Mouse (Mus musculus) G1E (cell line): ENCODE results near the gene Bud13.
"Not testable (repeated sequence)": the region's sequence is repeated elsewhere in the genome, so short reads cannot be mapped to it uniquely, and the experiment has no call there.

ENCODE experiments used
- CTCF ChIP-seq: IDR thresholded peaks from 2 replicates; pipeline ENCODE4 v1.5.1; 2012; ENCODE audit warnings: low read depth, low read length, inconsistent platforms, mixed read lengths
- GATA2 ChIP-seq: IDR thresholded peaks from 2 replicates; pipeline ENCODE4 v1.6.1; 2012; ENCODE audit warnings: low read depth, low read length, inconsistent platforms, borderline replicate concordance
- POLR2AphosphoS5 ChIP-seq: IDR thresholded peaks from 2 replicates; pipeline ENCODE4 v1.6.1; 2012; ENCODE audit warnings: low read depth, low read length, inconsistent platforms; ENCODE audit not compliant: insufficient replicate concordance
- TAL1 ChIP-seq: conservative IDR thresholded peaks from 2 replicates; pipeline ENCODE4 v1.6.1; 2012; ENCODE audit warnings: low read depth, low read length, inconsistent platforms, mixed read lengths

GRCm38 (mm10) chr9:46319886-46320285 lies 37.1 kb downstream of the Bud13 start, which contains the start of gene 4931429L15Rik:
- TF ChIP-seq CTCF, POLR2AphosphoS5, TAL1, GATA2: not testable (repeated sequence)
